Comparison of ENCODE assay signal across 7 mouse cellular contexts in genomic region chr2:168590168-168590551, GRCm38 (mm10). TPM values are rescaled to one million over a fixed set of nuclear protein-coding genes. Genes with fewer than 3 reads are reported as not detected.
A peak's percentile ranks its signal among the peaks of the same experiment; 100 is the strongest.
DNase-seq lines count a peak whose midpoint lies in the region; ATAC-seq lines count a peak whose summit lies in the region.

No protein-coding gene starts in this region.

- H3K4me2 ChIP-seq in heart, embryonic 16.5 days (ENCODE audit: low read depth, low read length): peak overlapping the region; percentile 70

- H3K79me2 ChIP-seq in macrophage (ENCODE audit: inconsistent target): peaks cover 48% of the 10 kb centered on the region

- ATAC-seq in common myeloid progenitor, adult 5-6 weeks (replicated peaks; ENCODE audit: low read depth, poor library complexity, severe bottlenecking): 0 out of 2 replicates have a peak, but pooled peaks have one; percentile 17
- peak; percentile 67 for ATAC-seq in heart, embryonic 16.5 days (replicated peaks; ENCODE audit: extremely low read depth, insufficient read depth, low FRiP score)

- H3K27ac ChIP-seq in heart, embryonic 16.5 days (ENCODE audit: low read length): peak overlapping the region; percentile 93
- 0 out of 2 replicates have a peak overlapping the region, but pooled peaks have one; percentile 19 for H3K27ac ChIP-seq in macrophage

- 1% methylated on average over 38 of the region's 38 CpGs for WGBS in heart, embryonic 16.5 days
- under 1% methylated on average over 35 of the region's 38 CpGs for WGBS in macrophage (ENCODE audit: missing documents)

- peak; percentile 34 for DNase-seq in MN1 (ENCODE audit: low spot score)
- DNase-seq in kidney, postnatal 25 days: peak; percentile 82 to 88
- peak; percentile 63 to 83 for DNase-seq in spleen, postnatal 4 days (ENCODE audit: low spot score in 2 of 2)
- no peak for DNase-seq in cerebellum, adult 9-10 months

- peak overlapping the region; percentile 69 for H3K4me3 ChIP-seq in heart, embryonic 16.5 days (ENCODE audit: low read length)
- H3K4me3 ChIP-seq in macrophage (ENCODE audit: inconsistent target): peak overlapping the region; percentile 90

- no peaks in the 10 kb centered on the region for H3K36me3 ChIP-seq in heart, embryonic 16.5 days (ENCODE audit: control insufficient read depth, insufficient read depth)
- no peaks in the 10 kb centered on the region for H3K36me3 ChIP-seq in macrophage (ENCODE audit: inconsistent target)

- H3K9me3 ChIP-seq in heart, embryonic 16.5 days (replicated peaks; ENCODE audit: control insufficient read depth, low read length): no peaks in the 10 kb centered on the region

- peaks cover 4% of the 10 kb centered on the region; the same call in 1 of the 2 replicates for H3K27me3 ChIP-seq in heart, embryonic 16.5 days (ENCODE audit: control insufficient read depth, insufficient read depth, low read length)

- peaks cover 43% of the 10 kb centered on the region for H3K4me1 ChIP-seq in heart, embryonic 16.5 days (ENCODE audit: control insufficient read depth, insufficient read depth, low read length)

- H3K9ac ChIP-seq in heart, embryonic 16.5 days (ENCODE audit: low read length): peak overlapping the region; percentile 82

RNA-seq across cellular contexts. Expression of gene Nfatc2, which starts 11.3 kb away (rescaled TPM):
- 1.3 TPM in 2 replicates for total RNA-seq in common myeloid progenitor, adult 5-6 weeks (2017)
- polyA plus RNA-seq in heart, embryonic 16.5 days (2015; fragmentation: Nextera tagmentation; extraction: Ambion mirVana): 10.0 and 10.9 TPM in 2 replicates
- 100 to 1,000 TPM in 12 of 26 experiments, 10 to 100 TPM in 12, 1 to 10 TPM in 2; 7.9 to 169 (median 92.6) TPM for total RNA-seq in macrophage (2018; cell fraction: chromatin; rRNA removed)
- 10 to 100 TPM; 17.9 to 68.6 (median 45.6) TPM for total RNA-seq in macrophage (2018; cell fraction: cytosol; rRNA removed)
- total RNA-seq in macrophage (2018; cell fraction: nucleus; rRNA removed): 100 to 1,000 TPM in 4 of 26 experiments, 10 to 100 TPM in 22; 16.9 to 130 (median 59.6) TPM
- polyA plus RNA-seq in macrophage (2018): 26.6 to 37.0 TPM (median 27.3 TPM) in 3 replicates
